Mouse (Mus musculus): ENCODE measurements around the gene Il11ra1.
"Not testable (repeated sequence)": the region's sequence is repeated elsewhere in the genome, so short reads cannot be mapped to it uniquely, and the experiment has no call there.

The Il11ra1 gene

DNA sequence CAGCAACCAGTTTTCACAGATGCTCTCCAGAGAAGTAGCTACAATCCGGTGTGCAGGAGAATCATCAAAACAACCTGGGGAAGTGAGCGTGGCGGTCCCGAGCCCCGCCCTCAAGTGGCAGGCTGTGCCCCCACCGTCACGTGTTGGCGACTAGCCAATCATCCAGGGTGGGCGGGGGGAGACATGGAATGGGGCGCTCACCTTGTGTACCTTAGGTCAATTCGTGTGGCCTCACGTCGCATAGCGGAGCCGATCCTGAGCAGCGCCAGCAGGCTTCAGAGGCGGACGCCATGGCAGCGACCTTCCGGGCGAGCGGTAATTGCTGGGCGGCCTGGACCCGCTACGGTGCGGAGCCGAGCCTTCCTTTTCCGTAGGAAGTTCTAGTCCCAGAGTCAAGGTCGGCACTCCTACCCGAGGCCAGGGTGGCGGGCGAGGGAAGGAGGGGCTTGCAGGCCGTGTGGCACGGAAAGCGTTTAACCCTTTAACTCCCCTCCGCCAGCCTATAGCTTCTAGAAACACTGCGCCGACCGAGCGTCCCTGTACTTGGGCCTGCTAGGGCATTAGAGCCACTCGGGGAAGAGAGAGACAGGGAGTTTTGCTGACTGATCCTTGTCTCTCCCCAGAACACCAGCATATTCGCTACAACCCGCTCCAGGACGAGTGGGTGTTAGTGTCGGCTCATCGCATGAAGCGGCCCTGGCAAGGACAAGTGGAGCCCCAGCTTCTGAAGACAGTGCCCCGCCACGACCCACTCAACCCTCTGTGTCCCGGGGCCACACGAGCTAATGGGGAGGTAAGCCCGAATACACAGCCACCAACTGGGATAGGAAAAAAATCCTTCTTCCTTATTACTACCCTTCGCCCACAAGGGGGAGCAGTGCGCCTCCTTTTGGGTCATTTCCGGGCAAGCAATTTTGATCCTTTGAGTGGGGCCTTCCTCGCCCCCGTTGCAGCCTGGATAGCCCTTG, 55.8 kb downstream of the Il11ra1 start, which contains the start of gene Sigmar1:
Sigmar1 (minus strand) TSS at position 820 of the 968 bp plus-strand sequence.
- no peak for DNase-seq (ENCODE audit: low read depth)

- no peak for DNase-seq (ENCODE audit: low read depth)
These were observed 56.7 kb downstream of the Il11ra1 start for GRCm38 (mm10) chr4:41756440-41756839.

- DNase-seq (ENCODE audit: low read depth): no peak
These were observed 57.5 kb downstream of the Il11ra1 start for GRCm38 (mm10) chr4:41757321-41757720.

- DNase-seq (ENCODE audit: low read depth): no peak
These were observed 58.2 kb downstream of the Il11ra1 start for GRCm38 (mm10) chr4:41758021-41758420.

DNA sequence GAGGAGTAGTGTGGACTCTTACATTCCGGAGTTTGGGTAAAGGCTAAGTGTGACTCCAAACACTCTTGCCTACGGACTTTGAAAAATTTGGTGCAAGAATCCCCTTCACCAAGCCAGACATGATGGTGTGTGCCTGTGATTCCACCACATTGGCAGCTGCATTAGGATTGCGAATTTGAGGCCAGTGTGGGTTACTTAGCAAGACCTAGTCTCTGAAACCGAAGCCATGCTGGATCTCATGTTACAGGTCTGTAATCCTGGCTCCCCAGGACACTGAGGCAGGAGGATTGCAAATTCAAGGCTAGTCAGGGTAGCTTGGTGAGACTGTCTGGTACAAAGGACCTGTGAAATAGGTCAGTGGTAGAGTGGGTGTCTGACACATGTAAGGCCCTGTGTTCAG, 58.9 kb downstream of the Il11ra1 start:
- DNase-seq (ENCODE audit: low read depth): no peak

GRCm38 (mm10) chr4:41759206-41759605, 59.4 kb downstream of the Il11ra1 start:
- no peak for DNase-seq (ENCODE audit: low read depth)

DNA sequence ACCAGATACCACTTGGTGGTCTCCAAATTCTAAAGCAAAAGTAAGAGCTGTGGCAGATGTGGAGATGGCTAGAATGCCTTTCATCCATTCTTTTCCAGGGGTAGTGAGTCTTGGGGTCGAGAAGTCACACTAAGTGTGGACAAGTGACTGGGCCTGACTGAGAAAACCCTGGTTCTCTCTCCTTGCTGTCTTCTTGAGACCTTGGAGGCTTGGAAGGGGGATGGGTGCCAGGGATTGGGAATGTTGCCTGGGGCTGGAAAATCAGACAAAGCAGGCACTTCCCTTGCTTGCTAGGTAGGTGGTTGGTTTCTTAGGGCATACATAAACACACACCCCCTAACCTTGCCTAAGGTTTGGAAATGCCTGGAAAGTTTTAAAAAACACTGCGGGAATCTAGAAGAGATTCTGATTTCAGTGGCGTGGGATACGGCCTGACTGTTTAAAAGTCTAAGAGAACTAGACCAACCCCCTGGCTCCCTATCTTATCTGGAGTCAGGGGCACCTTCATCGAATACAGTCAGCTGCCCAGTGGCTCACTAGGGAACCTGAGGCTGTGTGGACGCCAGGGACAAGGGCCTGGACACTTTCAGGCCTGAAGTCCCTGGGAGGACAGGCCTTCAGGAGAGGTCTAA, 60.0 kb downstream of the Il11ra1 start:
- DNase-seq (ENCODE audit: low read depth): no peak

GRCm38 (mm10) chr4:41760288-41760721, 60.5 kb downstream of the Il11ra1 start:
- no peak for DNase-seq (ENCODE audit: low read depth)

- no peak for DNase-seq (ENCODE audit: low read depth)
These were observed 61.1 kb downstream of the Il11ra1 start for GRCm38 (mm10) chr4:41760911-41761310.

- no peak for DNase-seq (ENCODE audit: low read depth)
These were observed 61.9 kb downstream of the Il11ra1 start for GRCm38 (mm10) chr4:41761680-41762079.

GRCm38 (mm10) chr4:41762099-41762687, 62.4 kb downstream of the Il11ra1 start:
- no peak for DNase-seq (ENCODE audit: low read depth)

- DNase-seq (ENCODE audit: low read depth): not testable (repeated sequence)
These were observed 62.9 kb downstream of the Il11ra1 start for GRCm38 (mm10) chr4:41762688-41763114.

GRCm38 (mm10) chr4:41763176-41763575, 63.4 kb downstream of the Il11ra1 start:
- not testable (repeated sequence) for DNase-seq (ENCODE audit: low read depth)

- DNase-seq (ENCODE audit: low read depth): not testable (repeated sequence)
These were observed 67.5 kb downstream of the Il11ra1 start for GRCm38 (mm10) chr4:41767301-41767700.

- DNase-seq (ENCODE audit: low read depth): not testable (repeated sequence)
These were observed 73.2 kb downstream of the Il11ra1 start for GRCm38 (mm10) chr4:41772946-41773345.

- not testable (repeated sequence) for DNase-seq (ENCODE audit: low read depth)
These were observed 73.7 kb downstream of the Il11ra1 start for GRCm38 (mm10) chr4:41773502-41773901.

- not testable (repeated sequence) for DNase-seq (ENCODE audit: low read depth)
These were observed 74.2 kb downstream of the Il11ra1 start, which contains the start of gene Ccl27a for GRCm38 (mm10) chr4:41774002-41774401. TSS of gene Ccl27a (minus strand) at chr4:41774247.

DNA sequence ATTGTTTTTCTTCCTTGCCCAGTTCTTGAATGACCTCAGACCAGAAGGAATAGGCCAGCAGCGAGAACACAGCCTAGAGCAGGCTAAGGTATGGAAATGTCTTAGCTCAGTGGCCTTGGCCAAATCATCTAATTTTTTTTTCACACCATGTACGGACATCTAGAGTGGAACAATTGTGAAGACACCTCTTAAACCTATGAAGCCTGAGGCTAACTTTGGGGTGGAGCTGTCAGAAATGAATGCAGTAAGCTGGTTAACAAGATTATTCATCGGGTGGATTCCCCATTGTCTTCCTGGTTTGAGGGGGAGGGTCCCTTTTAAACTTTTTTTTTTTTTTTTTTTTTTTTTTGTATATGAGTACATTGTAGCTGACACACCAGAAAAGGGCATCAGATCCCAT, 74.7 kb downstream of the Il11ra1 start:
- DNase-seq (ENCODE audit: low read depth): not testable (repeated sequence)

GRCm38 (mm10) chr4:41775840-41776239, 76.1 kb downstream of the Il11ra1 start:
- not testable (repeated sequence) for DNase-seq (ENCODE audit: low read depth)

DNA sequence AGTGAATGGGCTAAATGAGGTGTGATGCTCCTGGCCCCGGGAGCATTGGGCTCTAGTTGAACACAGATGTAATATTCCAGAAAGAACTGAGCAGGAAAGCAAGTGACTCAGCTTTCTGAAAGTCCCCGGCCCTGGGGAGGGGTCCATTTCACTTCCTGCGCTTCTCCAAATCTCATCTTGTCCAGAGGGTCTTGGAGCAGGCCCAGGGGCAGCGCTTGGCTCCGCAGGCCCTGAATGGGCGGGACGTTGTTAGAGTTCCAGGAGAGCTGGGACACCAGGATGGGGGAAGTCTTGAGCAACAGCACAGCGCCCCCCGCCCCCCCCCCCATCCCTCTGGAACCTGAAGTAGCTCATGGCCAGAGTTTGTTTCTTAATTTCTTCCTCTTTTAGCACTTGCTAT, 81.5 kb downstream of the Il11ra1 start:
- DNase-seq (ENCODE audit: low read depth): not testable (repeated sequence)

DNA sequence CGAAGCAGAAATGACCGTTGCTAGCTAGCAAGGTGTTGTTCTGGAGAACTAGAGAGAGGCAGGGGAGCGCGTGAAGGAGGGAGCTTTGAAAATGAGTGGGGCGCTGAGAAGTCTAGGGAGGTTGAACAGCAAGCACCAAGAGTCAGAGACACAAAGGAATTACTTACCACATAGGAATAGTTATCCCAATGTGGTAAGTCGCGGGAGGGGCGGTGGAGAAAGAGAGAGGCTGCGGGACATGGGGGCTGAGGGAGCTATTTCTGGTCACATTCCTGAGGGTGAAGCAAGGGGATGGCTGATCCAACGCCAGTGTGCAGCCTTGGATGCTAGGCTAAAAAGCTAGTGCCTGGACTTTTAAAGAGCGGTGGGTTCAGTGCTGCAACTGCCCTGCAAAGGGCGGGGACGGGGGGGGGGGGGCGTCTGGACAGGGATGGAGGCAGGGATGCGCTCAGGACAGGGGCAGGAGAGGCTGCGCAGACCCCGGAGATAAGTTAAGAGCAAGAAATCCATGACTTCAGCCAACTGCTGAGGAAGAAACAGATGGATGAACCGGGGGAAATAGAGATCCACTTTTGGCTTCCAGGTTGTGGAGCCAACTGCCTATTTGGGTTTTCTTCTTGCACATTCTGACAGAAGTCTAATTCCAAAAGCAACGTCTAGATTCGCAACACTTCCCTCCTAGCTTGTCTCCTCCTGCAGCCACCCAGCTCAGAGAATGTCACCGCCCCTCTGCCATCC, 82.1 kb downstream of the Il11ra1 start:
- not testable (repeated sequence) for DNase-seq (ENCODE audit: low read depth)

GRCm38 (mm10) chr4:41782711-41783110, 82.9 kb downstream of the Il11ra1 start:
- not testable (repeated sequence) for DNase-seq (ENCODE audit: low read depth)

Measured in fibroblast of lung, adult 2 months (primary cell).